Mouse (Mus musculus) left cerebral cortex, postnatal 10 days (tissue): ENCODE measurements around the gene Atf7ip. TPM values are rescaled to one million over a fixed set of nuclear protein-coding genes. Genes with fewer than 3 reads are reported as not detected.

Experiments
- DNase-seq, 2 experiments: peaks; one replicate each; pipeline ENCODE4 v3.0.0; 2021 to 2022; ENCODE audit warnings: low spot score in 2 of 2, mixed read lengths in 1 of 2; ENCODE audit errors: extremely low spot score in 1 of 2
- intact Hi-C: fragments of 180-260 bp; cut with DNase I; formaldehyde crosslinking; loops from one replicate; pipeline ENCODE4 v1.15.1; 2025
- total RNA-seq, 2 experiments: library from RNA; stranded (reverse); gene quantifications; 2 replicates each; pipeline ENCODE4 v1.2.3; 2021

Gene Atf7ip
- total RNA-seq, 2 experiments from 2014 or later: 119 to 135 TPM

GRCm38 (mm10) chr6:136516626-136517025 is 10.7 kb downstream of the Atf7ip start:
- DNase-seq: no peak
- intact Hi-C loops: loop anchor here (5.0 kb wide), 1 partner anchor 36 kb away; no protein-coding TSS in a partner anchor

- intact Hi-C loops: loop anchor here (5.0 kb wide), 1 partner anchor 35 kb away; no protein-coding TSS in a partner anchor
Observed at GRCm38 (mm10) chr6:136517221-136517620, 11.3 kb downstream of the Atf7ip start.

GRCm38 (mm10) chr6:136518537-136519246 is 12.7 kb downstream of the Atf7ip start:
- intact Hi-C loops: loop anchor here (1.0 to 5.0 kb wide), 3 partner anchors 34 to 96 kb away; no protein-coding TSS in a partner anchor
- DNase-seq: peak; percentile 97 to 98

More at GRCm38 (mm10) chr6:136517221-136517620, 11.3 kb downstream of the Atf7ip start:
- DNase-seq: no peak

GRCm38 (mm10) chr6:136519254-136519653 is 13.3 kb downstream of the Atf7ip start:
- DNase-seq: no peak
- intact Hi-C loops: loop anchor here (2.0 to 5.0 kb wide), 2 partner anchors 33 to 96 kb away; no protein-coding TSS in a partner anchor

- intact Hi-C loops: no loop called here
- no peak for DNase-seq
Observed at GRCm38 (mm10) chr6:136520361-136520760, 14.4 kb downstream of the Atf7ip start.

GRCm38 (mm10) chr6:136521681-136522080 is 15.7 kb downstream of the Atf7ip start:
- intact Hi-C loops: no loop called here
- DNase-seq: no peak

- no peak for DNase-seq
- intact Hi-C loops: no loop called here
Observed at GRCm38 (mm10) chr6:136522658-136523057, 16.7 kb downstream of the Atf7ip start.

GRCm38 (mm10) chr6:136524751-136525150 is 18.8 kb downstream of the Atf7ip start:
- DNase-seq: no peak
- intact Hi-C loops: no loop called here

GRCm38 (mm10) chr6:136525567-136525966 is 19.6 kb downstream of the Atf7ip start:
- DNase-seq: no peak
- intact Hi-C loops: no loop called here

- intact Hi-C loops: no loop called here
- no peak for DNase-seq
Observed at GRCm38 (mm10) chr6:136529156-136529555, 23.2 kb downstream of the Atf7ip start.

- peak in 1 of 2 experiments; percentile 36 for DNase-seq
- intact Hi-C loops: no loop called here
Observed at GRCm38 (mm10) chr6:136531792-136532230, 25.8 kb downstream of the Atf7ip start.

GRCm38 (mm10) chr6:136532535-136533291 is 26.7 kb downstream of the Atf7ip start:
- DNase-seq: peak; percentile 77 to 79
- intact Hi-C loops: no loop called here

GRCm38 (mm10) chr6:136533804-136534203 is 27.8 kb downstream of the Atf7ip start:
- DNase-seq: no peak
- intact Hi-C loops: no loop called here

GRCm38 (mm10) chr6:136534444-136534843 is 28.5 kb downstream of the Atf7ip start:
- intact Hi-C loops: no loop called here
- DNase-seq: no peak

GRCm38 (mm10) chr6:136535176-136535575 is 29.2 kb downstream of the Atf7ip start:
- intact Hi-C loops: no loop called here

GRCm38 (mm10) chr6:136536121-136536520 is 30.2 kb downstream of the Atf7ip start:
- no peak for DNase-seq
- intact Hi-C loops: no loop called here

More at GRCm38 (mm10) chr6:136535176-136535575, 29.2 kb downstream of the Atf7ip start:
- DNase-seq: no peak

GRCm38 (mm10) chr6:136541350-136541749 is 35.4 kb downstream of the Atf7ip start:
- intact Hi-C loops: no loop called here
- DNase-seq: no peak

- no peak for DNase-seq
- intact Hi-C loops: no loop called here
Observed at GRCm38 (mm10) chr6:136542105-136542504, 36.1 kb downstream of the Atf7ip start.

- intact Hi-C loops: no loop called here
- peak; percentile 61 to 64 for DNase-seq
Observed at GRCm38 (mm10) chr6:136543164-136543563, 37.2 kb downstream of the Atf7ip start.
